Mouse (Mus musculus) testis, adult 2 months (tissue): ENCODE measurements around the gene Basp1.

Experiments
- CTCF ChIP-seq: fragments of 200-500 bp; IDR thresholded peaks from 2 replicates; pipeline ENCODE4 v1.5.1; 2012; ENCODE audit warnings: low read depth, mild to moderate bottlenecking, inconsistent platforms, low read length, moderate library complexity; ENCODE audit not compliant: control insufficient read depth, insufficient read depth, insufficient replicate concordance
- POLR2A ChIP-seq: fragments of 200-500 bp; IDR thresholded peaks from 2 replicates; pipeline ENCODE4 v1.6.1; 2012; ENCODE audit warnings: low read depth, mild to moderate bottlenecking, inconsistent platforms, low read length, moderate library complexity; ENCODE audit not compliant: control insufficient read depth

GRCm38 (mm10) chr15:25429007-25429406 lies 15.4 kb upstream of the Basp1 start:
- TF ChIP-seq CTCF (no peak), POLR2A (no peak)
